Mouse (Mus musculus) intestine, postnatal 0 days (tissue): ENCODE results near the gene Rpl28. TPM values are rescaled to one million over a fixed set of nuclear protein-coding genes. Genes with fewer than 3 reads are reported as not detected.
A peak's percentile ranks its signal among the peaks of the same experiment; 100 is the strongest.

Source experiments
- ATAC-seq: fragments of 200-750 bp; cut with Nextera tagmentation; 2 replicates; pipeline ENCODE4 v1.8.0; 2017; ENCODE audit warnings: mild to moderate bottlenecking, moderate TSS enrichment, moderate library complexity
- H3K27ac ChIP-seq: fragments of 300-500 bp; sonication (generic); 2 replicates; pipeline ENCODE4 v1.5.1; 2014; ENCODE audit warnings: mild to moderate bottlenecking, low read depth, low read length, moderate library complexity
- H3K27me3 ChIP-seq: fragments of 300-500 bp; sonication (generic); replicated peaks from 2 replicates; pipeline ENCODE4 v1.6.1; 2014; ENCODE audit warnings: low read length, mixed read lengths; ENCODE audit not compliant: control insufficient read depth, insufficient read depth
- H3K36me3 ChIP-seq: fragments of 300-500 bp; sonication (generic); 2 replicates; pipeline ENCODE4 v1.6.1; 2014; ENCODE audit warnings: mild to moderate bottlenecking, moderate library complexity; ENCODE audit not compliant: control insufficient read depth, insufficient read depth
- H3K4me1 ChIP-seq: fragments of 300-500 bp; sonication (generic); replicated peaks from 2 replicates; pipeline ENCODE4 v1.6.1; 2014; ENCODE audit warnings: antibody characterized with exemption, low read length, mixed read lengths; ENCODE audit not compliant: control insufficient read depth, insufficient read depth
- H3K4me2 ChIP-seq: fragments of 300-500 bp; sonication (generic); replicated peaks from 2 replicates; pipeline ENCODE4 v1.6.1; 2014; ENCODE audit warnings: low read depth, mild to moderate bottlenecking, moderate library complexity
- H3K4me3 ChIP-seq: fragments of 300-500 bp; sonication (generic); 2 replicates; pipeline ENCODE4 v1.5.1; 2014; ENCODE audit warnings: low read depth, low read length
- H3K9ac ChIP-seq: fragments of 300-500 bp; sonication (generic); 2 replicates; pipeline ENCODE4 v1.6.1; 2014; ENCODE audit warnings: mild to moderate bottlenecking, low read depth, low read length
- H3K9me3 ChIP-seq: fragments of 300-500 bp; sonication (generic); 2 replicates; pipeline ENCODE4 v1.6.1; 2016; ENCODE audit warnings: mixed run types; ENCODE audit not compliant: control insufficient read depth
- CTCF ChIP-seq: sonication (generic); IDR thresholded peaks from 2 replicates; pipeline ENCODE4 v1.5.1; 2016; ENCODE audit warnings: low read depth, mild to moderate bottlenecking, control low read depth, antibody characterized with exemption, moderate library complexity
- WGBS: fragments of 180-500 bp; shearing (Covaris S2); extraction: QIAGEN DNeasy Blood & Tissue Kit; methylation state at CpG from one replicate; pipeline ENCODE4 v1.1.7; 2014; 5-methylcytosine and 5-hydroxymethylcytosine counted together
- polyA plus RNA-seq: library from polyadenylated mRNA; unstranded; fragments of >200 nt; fragmentation: Nextera tagmentation; extraction: Ambion mirVana; gene quantifications from 2 replicates; pipeline ENCODE4 v1.2.1, GENCODE M21; 2015

The Rpl28 gene
- polyA plus RNA-seq, 1 experiment from 2014 or later, result 419 TPM

DNA sequence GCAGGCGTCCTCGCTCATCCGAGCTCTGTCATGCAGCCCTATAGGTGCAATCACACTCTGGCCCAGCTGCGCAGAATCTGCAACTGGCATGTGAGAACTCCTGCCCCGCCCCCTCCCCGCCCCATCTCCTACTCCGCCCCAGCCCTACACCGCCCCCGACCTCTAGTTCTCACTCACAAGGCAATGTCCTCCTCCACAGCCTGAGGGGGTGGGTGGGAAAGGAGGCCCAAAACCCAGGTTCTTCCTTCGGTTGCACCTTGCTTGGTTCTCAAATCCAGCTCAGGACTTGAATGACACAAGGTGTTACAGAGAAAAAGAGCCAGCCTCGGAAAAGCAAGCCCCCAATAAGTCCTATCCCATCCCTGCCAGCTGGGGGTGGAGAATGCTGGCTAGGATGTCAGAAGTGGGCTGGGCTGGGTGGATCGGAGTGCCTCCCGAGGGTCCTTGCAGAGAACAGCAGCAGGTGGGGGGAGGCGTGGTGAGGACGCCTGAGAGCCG lies 50.0 kb downstream of the Rpl28 start:
- Histone ChIP-seq H3K36me3 (no peaks in the 10 kb centered on the region), H3K4me2 (peak overlapping the region; percentile 31), H3K27ac (no peak overlapping the region), H3K27me3 (peaks cover 61% of the 10 kb centered on the region), H3K9me3 (no peaks in the 10 kb centered on the region), H3K4me1 (0 out of 2 replicates have a peak, but pooled peaks cover 3% of the 10 kb centered on the region), H3K9ac (no peak overlapping the region), H3K4me3 (peak overlapping the region; percentile 14)
- ATAC-seq, result peak; percentile 33; the same call in 1 of the 2 replicates
- WGBS, result 1% methylated on average over 16 of the region's 16 CpGs
- no peak for TF ChIP-seq CTCF

DNA sequence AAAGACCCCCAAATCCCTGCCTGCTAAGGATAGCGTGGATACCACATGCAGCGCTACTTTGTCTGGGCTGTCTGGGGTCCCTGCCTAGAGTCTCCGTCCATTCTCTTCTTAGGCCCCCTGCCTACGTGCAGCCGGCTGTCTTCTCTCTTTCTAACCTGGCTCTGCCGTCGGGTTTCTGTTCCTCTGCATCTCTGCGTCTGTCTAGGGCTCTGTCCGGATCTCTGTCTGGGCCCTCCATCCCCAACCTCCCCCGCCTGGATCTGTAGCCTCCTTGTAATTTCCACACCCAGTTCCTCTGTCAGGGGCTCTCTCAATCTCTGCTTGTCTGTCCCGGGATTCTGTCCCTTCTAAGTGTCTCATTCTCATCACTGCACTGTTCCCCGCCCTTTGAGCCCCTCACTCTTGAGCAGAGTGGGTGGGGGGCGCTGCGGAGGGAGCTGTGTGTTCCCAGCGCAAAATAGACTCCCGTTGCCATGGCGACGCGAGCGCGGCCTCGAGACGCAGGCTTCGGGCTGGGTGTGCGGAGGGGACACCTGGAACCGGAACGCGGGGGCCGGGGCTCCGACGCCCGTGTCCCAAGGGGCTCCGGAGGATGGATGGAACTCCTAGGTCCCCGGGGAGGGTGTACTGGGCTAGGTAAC lies 51.0 kb downstream of the Rpl28 start:
- Histone ChIP-seq H3K9me3 (no peaks in the 10 kb centered on the region), H3K27ac (no peak overlapping the region), H3K9ac (no peak overlapping the region), H3K4me1 (0 out of 2 replicates have a peak, but pooled peaks cover 3% of the 10 kb centered on the region), H3K27me3 (peaks cover 58% of the 10 kb centered on the region), H3K4me3 (peak overlapping the region; percentile 44), H3K36me3 (no peaks in the 10 kb centered on the region), H3K4me2 (peak overlapping the region; percentile 70)
- no peak for ATAC-seq
- TF ChIP-seq CTCF, result no peak
- WGBS, result 2% methylated on average over 33 of the region's 34 CpGs

DNA sequence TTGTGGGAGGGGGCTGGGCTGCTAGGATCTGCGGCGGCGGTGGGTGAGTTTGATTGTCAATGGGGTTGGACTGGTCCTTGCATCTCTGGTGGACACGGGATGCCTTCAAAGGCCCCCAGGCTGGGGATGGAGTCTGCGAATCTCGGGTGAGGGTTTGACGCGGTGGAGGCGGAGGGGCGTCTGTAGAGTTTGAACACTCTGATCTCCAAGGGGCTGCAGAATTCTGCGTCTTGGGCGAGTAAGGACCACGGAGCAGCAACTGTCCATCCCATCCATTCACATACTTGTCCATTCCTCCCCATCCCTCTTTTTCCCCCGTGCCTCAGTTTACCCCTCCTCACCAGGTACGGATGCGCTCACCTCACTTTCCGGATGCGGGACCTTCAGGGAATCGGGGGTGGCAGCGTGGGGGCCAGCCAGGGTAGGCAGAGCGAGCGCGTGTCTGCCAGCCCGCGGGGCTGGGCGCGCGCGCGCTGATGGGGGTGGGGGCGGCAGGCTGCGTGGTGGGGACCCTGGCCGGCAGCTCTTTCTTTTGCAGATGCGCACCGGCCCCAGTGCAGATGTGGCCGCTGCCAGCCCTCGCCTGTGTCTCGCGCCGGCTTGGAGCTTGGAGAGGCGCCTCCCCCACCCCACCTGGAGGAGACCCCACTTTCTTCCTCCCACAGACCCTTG lies 51.7 kb downstream of the Rpl28 start, which contains the start of gene Shisa7:
Shisa7 (minus strand) TSS at position 452 of the 672 bp plus-strand sequence.
- under 1% methylated on average over 41 of the region's 41 CpGs for WGBS
- peak within 1 kb of the TSS; percentile 11; the same call in 1 of the 2 replicates for H3K9ac ChIP-seq

More for the DNA sequence above, 51.7 kb downstream of the Rpl28 start, which contains the start of gene Shisa7:
- Histone ChIP-seq H3K4me1 (0 out of 2 replicates have a peak, but pooled peaks cover 3% of the 10 kb centered on the region), H3K4me3 (peak within 1 kb of the TSS; percentile 44), H3K27me3 (peaks cover 53% of the 10 kb centered on the region), H3K4me2 (peak within 1 kb of the TSS; percentile 70), H3K9me3 (no peaks in the 10 kb centered on the region), H3K36me3 (no peaks in the 10 kb centered on the region), H3K27ac (no peak within 1 kb of the TSS)
- TF ChIP-seq CTCF, result no peak
- ATAC-seq, result peak; percentile 24; the same call in 1 of the 2 replicates

Other genes with a start within 250 kb of the Rpl28 start
- 5.3 and 5.7 TPM in 2 replicates for gene Syt5, start 245.3 kb upstream of the Rpl28 start, polyA plus RNA-seq
- gene Ptprh, start 188.8 kb upstream of the Rpl28 start, polyA plus RNA-seq, result 16.7 and 17.1 TPM in 2 replicates
- gene Tmem86b, start 161.5 kb upstream of the Rpl28 start, polyA plus RNA-seq, result 25.1 and 31.4 TPM in 2 replicates
- 4.7 and 5.8 TPM in 2 replicates for gene Ppp6r1, start 133.9 kb upstream of the Rpl28 start, polyA plus RNA-seq
- 43.3 and 45.6 TPM in 2 replicates for gene Hspbp1, start 107.8 kb upstream of the Rpl28 start, polyA plus RNA-seq
- gene Brsk1, start 102.3 kb upstream of the Rpl28 start, polyA plus RNA-seq, result 0.89 and 0.98 TPM in 2 replicates
- gene Tmem150b, start 67.6 kb upstream of the Rpl28 start, polyA plus RNA-seq, result 20.7 and 21.5 TPM in 2 replicates
- gene Kmt5c, start 52.8 kb upstream of the Rpl28 start, polyA plus RNA-seq, result 35.8 and 40.2 TPM in 2 replicates
- gene Cox6b2, start 39.8 kb upstream of the Rpl28 start, polyA plus RNA-seq, result 48.5 and 48.8 TPM in 2 replicates
- gene Fam71e2, start 21.6 kb upstream of the Rpl28 start, polyA plus RNA-seq, result not detected in 2 replicates
- 0.12 and 0.30 TPM in 2 replicates for gene Il11, start 10.0 kb upstream of the Rpl28 start, polyA plus RNA-seq
- gene Tmem190, start 9.9 kb upstream of the Rpl28 start, polyA plus RNA-seq, result 0.59 TPM in 1 of 2 replicates, not detected in the other
- 74.3 and 75.5 TPM in 2 replicates for gene Tmem238, start 3.2 kb upstream of the Rpl28 start, polyA plus RNA-seq
- 116 and 126 TPM in 2 replicates for gene Ube2s, start 19.7 kb downstream of the Rpl28 start, polyA plus RNA-seq
- gene Shisa7, start 51.8 kb downstream of the Rpl28 start, polyA plus RNA-seq, result 0.07 and 0.09 TPM in 2 replicates
- 12.5 and 15.5 TPM in 2 replicates for gene Isoc2b, start 77.4 kb downstream of the Rpl28 start, polyA plus RNA-seq
- 1.3 and 1.6 TPM in 2 replicates for gene Isoc2a, start 84.3 kb downstream of the Rpl28 start, polyA plus RNA-seq
- not detected in 2 replicates for gene Gm36210, start 113.6 kb downstream of the Rpl28 start, polyA plus RNA-seq
- gene Zfp628, start 122.3 kb downstream of the Rpl28 start, polyA plus RNA-seq, result 2.9 TPM in 2 replicates
- gene Nat14, start 129.2 kb downstream of the Rpl28 start, polyA plus RNA-seq, result 1.5 and 1.9 TPM in 2 replicates
- gene Ssc5d, start 132.9 kb downstream of the Rpl28 start, polyA plus RNA-seq, result 2.3 and 2.6 TPM in 2 replicates
- gene Sbk2, start 171.5 kb downstream of the Rpl28 start, polyA plus RNA-seq, result 0.47 and 0.76 TPM in 2 replicates
- gene Sbk3, start 178.3 kb downstream of the Rpl28 start, polyA plus RNA-seq, result not detected in 2 replicates
- 10.5 and 12.9 TPM in 2 replicates for gene Zfp579, start 203.3 kb downstream of the Rpl28 start, polyA plus RNA-seq
- 21.9 and 22.6 TPM in 2 replicates for gene Zfp524, start 221.5 kb downstream of the Rpl28 start, polyA plus RNA-seq
- gene Fiz1, start 221.8 kb downstream of the Rpl28 start, polyA plus RNA-seq, result 15.5 and 16.1 TPM in 2 replicates
- 4.4 and 4.7 TPM in 2 replicates for gene Gm44973, start 222.6 kb downstream of the Rpl28 start, polyA plus RNA-seq
- 2.3 and 2.6 TPM in 2 replicates for gene Zfp865, start 227.5 kb downstream of the Rpl28 start, polyA plus RNA-seq
- 8.3 and 8.8 TPM in 2 replicates for gene Ccdc106, start 227.7 kb downstream of the Rpl28 start, polyA plus RNA-seq
- gene 4632433K11Rik, start 241.2 kb downstream of the Rpl28 start, polyA plus RNA-seq, result not detected in 2 replicates
- 6.4 and 6.5 TPM in 2 replicates for gene Zfp784, start 245.6 kb downstream of the Rpl28 start, polyA plus RNA-seq